Mouse (Mus musculus): ENCODE results near the gene Cfap44.

The Cfap44 gene

GRCm38 (mm10) chr16:44498447-44498846 lies 103.9 kb downstream of the Cfap44 start:
- no peak for DNase-seq

GRCm38 (mm10) chr16:44501783-44502182 lies 107.2 kb downstream of the Cfap44 start:
- DNase-seq, result no peak

GRCm38 (mm10) chr16:44502325-44502724 lies 107.7 kb downstream of the Cfap44 start:
- no peak for DNase-seq

- peak; percentile 41 for DNase-seq
Observed at GRCm38 (mm10) chr16:44502895-44503575, 108.4 kb downstream of the Cfap44 start.

- DNase-seq, result no peak
Observed at GRCm38 (mm10) chr16:44505243-44505642, 110.6 kb downstream of the Cfap44 start.

- no peak for DNase-seq
Observed at GRCm38 (mm10) chr16:44507027-44507929, 112.7 kb downstream of the Cfap44 start.

- no peak for DNase-seq
Observed at GRCm38 (mm10) chr16:44508025-44508424, 113.4 kb downstream of the Cfap44 start.

GRCm38 (mm10) chr16:44508772-44509171 lies 114.2 kb downstream of the Cfap44 start:
- no peak for DNase-seq

- no peak for DNase-seq
Observed at GRCm38 (mm10) chr16:44509458-44510344, 115.1 kb downstream of the Cfap44 start.

- no peak for DNase-seq
Observed at GRCm38 (mm10) chr16:44510521-44511213, 116.1 kb downstream of the Cfap44 start.

- DNase-seq, result no peak
Observed at GRCm38 (mm10) chr16:44516498-44516897, 121.9 kb downstream of the Cfap44 start.

GRCm38 (mm10) chr16:44523595-44523994 lies 129.0 kb downstream of the Cfap44 start:
- no peak for DNase-seq

GRCm38 (mm10) chr16:44526044-44526443 lies 131.4 kb downstream of the Cfap44 start:
- DNase-seq, result no peak

GRCm38 (mm10) chr16:44526689-44527088 lies 132.1 kb downstream of the Cfap44 start:
- no peak for DNase-seq

- no peak for DNase-seq
Observed at GRCm38 (mm10) chr16:44527218-44527905, 132.8 kb downstream of the Cfap44 start.

GRCm38 (mm10) chr16:44528955-44529354 lies 134.4 kb downstream of the Cfap44 start:
- DNase-seq, result no peak

- no peak for DNase-seq
Observed at GRCm38 (mm10) chr16:44529691-44530090, 135.1 kb downstream of the Cfap44 start.

- DNase-seq, result no peak
Observed at GRCm38 (mm10) chr16:44530191-44530590, 135.6 kb downstream of the Cfap44 start.

GRCm38 (mm10) chr16:44530829-44531228 lies 136.2 kb downstream of the Cfap44 start:
- no peak for DNase-seq

- DNase-seq, result no peak
Observed at GRCm38 (mm10) chr16:44531239-44531797, 136.7 kb downstream of the Cfap44 start.

All from kidney, postnatal 10 days (tissue).